Mouse (Mus musculus) heart, embryonic 13.5 days (tissue): ENCODE results near the gene Scube3. TPM values are rescaled to one million over a fixed set of nuclear protein-coding genes. Genes with fewer than 3 reads are reported as not detected.

Experiments
- ATAC-seq: fragments of 200-750 bp; cut with Nextera tagmentation; 2 replicates; pipeline ENCODE4 v1.8.0; 2017; ENCODE audit warnings: moderate TSS enrichment; ENCODE audit not compliant: insufficient number of reproducible peaks, low FRiP score, low TSS enrichment; ENCODE audit errors: extremely low read depth
- H3K27ac ChIP-seq: fragments of 300-500 bp; sonication (generic); replicated peaks from 2 replicates; pipeline ENCODE4 v1.5.1; 2015; ENCODE audit warnings: moderate library complexity, mild to moderate bottlenecking, inconsistent platforms
- H3K27me3 ChIP-seq: fragments of 300-500 bp; sonication (generic); replicated peaks from 2 replicates; pipeline ENCODE4 v1.6.1; 2015; ENCODE audit warnings: mild to moderate bottlenecking, inconsistent platforms
- H3K36me3 ChIP-seq: fragments of 300-500 bp; sonication (generic); 2 replicates; pipeline ENCODE4 v1.6.1; 2015; ENCODE audit warnings: mild to moderate bottlenecking, inconsistent platforms
- H3K4me1 ChIP-seq: fragments of 300-500 bp; sonication (generic); 2 replicates; pipeline ENCODE4 v1.6.1; 2015; ENCODE audit warnings: inconsistent platforms
- H3K4me2 ChIP-seq: fragments of 300-500 bp; sonication (generic); 2 replicates; pipeline ENCODE4 v1.6.1; 2015; ENCODE audit warnings: inconsistent platforms, mild to moderate bottlenecking, moderate library complexity
- H3K4me3 ChIP-seq: fragments of 300-500 bp; sonication (generic); 2 replicates; pipeline ENCODE4 v1.5.1; 2015; ENCODE audit warnings: moderate library complexity, mild to moderate bottlenecking, inconsistent platforms
- H3K9ac ChIP-seq: fragments of 300-500 bp; sonication (generic); 2 replicates; pipeline ENCODE4 v1.6.1; 2015; ENCODE audit warnings: inconsistent platforms, mild to moderate bottlenecking, moderate library complexity
- H3K9me3 ChIP-seq: fragments of 300-500 bp; sonication (generic); 2 replicates; pipeline ENCODE4 v1.6.1; 2016; ENCODE audit warnings: inconsistent platforms
- WGBS: fragments of 180-500 bp; shearing (Covaris S2); methylation state at CpG from one replicate; pipeline ENCODE4 v1.1.7; 2015; ENCODE audit warnings: mixed read lengths; 5-methylcytosine and 5-hydroxymethylcytosine counted together
- polyA plus RNA-seq: library from polyadenylated mRNA; unstranded; fragments of >200 nt; fragmentation: Nextera tagmentation; extraction: Ambion mirVana; gene quantifications from 2 replicates; pipeline ENCODE4 v1.2.1, GENCODE M21; 2015

Scube3 gene
- polyA plus RNA-seq, 1 experiment from 2014 or later: 1.1 TPM

GRCm38 (mm10) chr17:28133193-28133592 is 8.7 kb upstream of the Scube3 start:
- H3K9ac ChIP-seq: 0 out of 2 replicates have a peak overlapping the region, but pooled peaks have one; percentile 19
- no peaks in the 10 kb centered on the region for H3K9me3 ChIP-seq
- H3K36me3 ChIP-seq: no peaks in the 10 kb centered on the region
- H3K4me2 ChIP-seq: peak overlapping the region; percentile 41
- ATAC-seq: no peak
- peaks cover 11% of the 10 kb centered on the region for H3K4me1 ChIP-seq
- H3K27ac ChIP-seq: no peak overlapping the region
- H3K27me3 ChIP-seq: peaks cover 27% of the 10 kb centered on the region
- no peak overlapping the region for H3K4me3 ChIP-seq
- 7% methylated on average over 14 of the region's 14 CpGs for WGBS

- 69% methylated on average over 3 of the region's 3 CpGs for WGBS
- H3K4me2 ChIP-seq: no peak overlapping the region
These were observed 6.4 kb upstream of the Scube3 start for GRCm38 (mm10) chr17:28135496-28135895.

DNA sequence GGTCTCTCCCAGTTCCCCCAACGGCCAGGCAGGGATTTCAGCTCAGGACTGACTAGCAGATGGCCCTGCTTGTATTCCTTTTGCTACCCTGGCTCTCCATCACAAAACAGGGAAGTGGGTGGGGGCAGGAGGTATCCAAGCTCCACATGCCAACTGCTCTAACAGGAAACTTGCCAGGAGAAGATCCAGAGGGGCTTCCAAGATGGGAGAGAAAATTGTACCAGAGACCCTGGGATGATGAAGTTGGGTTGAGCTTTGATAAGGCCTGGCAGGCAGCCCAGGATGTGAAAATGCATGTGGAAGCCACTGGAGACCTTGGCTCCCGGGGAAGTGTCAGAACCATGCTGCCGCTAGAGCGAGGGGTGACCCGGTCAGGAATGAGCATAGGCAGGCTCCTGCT is 5.7 kb upstream of the Scube3 start:
- Histone ChIP-seq H3K9ac (0 out of 2 replicates have a peak overlapping the region, but pooled peaks have one; percentile 40), H3K36me3 (no peaks in the 10 kb centered on the region), H3K4me3 (no peak overlapping the region), H3K27ac (peak overlapping the region; percentile 9; the same call in 1 of the 2 replicates), H3K4me2 (no peak overlapping the region), H3K27me3 (peaks cover 58% of the 10 kb centered on the region), H3K4me1 (peaks cover 19% of the 10 kb centered on the region), H3K9me3 (no peaks in the 10 kb centered on the region)
- 8% methylated on average over 5 of the region's 5 CpGs for WGBS
- ATAC-seq: no peak

More at GRCm38 (mm10) chr17:28135496-28135895, 6.4 kb upstream of the Scube3 start:
- Histone ChIP-seq H3K9me3 (no peaks in the 10 kb centered on the region), H3K9ac (no peak overlapping the region), H3K36me3 (no peaks in the 10 kb centered on the region), H3K4me1 (peaks cover 12% of the 10 kb centered on the region), H3K27me3 (peaks cover 50% of the 10 kb centered on the region), H3K27ac (no peak overlapping the region), H3K4me3 (no peak overlapping the region)
- no peak for ATAC-seq

DNA sequence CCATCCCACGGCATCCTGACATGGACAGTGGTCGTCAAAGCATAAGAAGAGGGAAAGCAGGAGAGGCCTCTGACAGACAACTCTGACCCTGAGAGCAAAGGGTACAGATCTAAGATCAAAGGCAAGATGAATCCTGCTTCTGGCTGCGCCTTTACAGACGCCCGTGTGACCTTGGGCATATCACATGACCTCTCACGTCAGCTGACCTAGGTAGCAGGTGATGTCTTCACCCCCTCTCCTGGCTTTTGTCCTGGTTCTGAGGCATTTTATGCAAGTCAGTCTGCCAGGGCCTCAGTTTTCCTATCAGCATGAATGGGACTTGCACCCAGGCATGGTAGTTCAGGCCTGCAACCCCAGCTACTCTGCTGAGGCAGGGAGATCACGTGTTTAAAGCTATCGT is 3.9 kb upstream of the Scube3 start:
- Histone ChIP-seq H3K36me3 (no peaks in the 10 kb centered on the region), H3K9me3 (no peaks in the 10 kb centered on the region), H3K4me2 (no peak overlapping the region), H3K27me3 (peaks cover 70% of the 10 kb centered on the region), H3K4me3 (no peak overlapping the region), H3K27ac (no peak overlapping the region), H3K9ac (no peak overlapping the region), H3K4me1 (peaks cover 35% of the 10 kb centered on the region)
- WGBS: 82% methylated on average over 8 of the region's 8 CpGs
- no peak for ATAC-seq

GRCm38 (mm10) chr17:28138685-28139084 is 3.3 kb upstream of the Scube3 start:
- Histone ChIP-seq H3K27ac (no peak overlapping the region), H3K9me3 (no peaks in the 10 kb centered on the region), H3K4me3 (no peak overlapping the region), H3K9ac (no peak overlapping the region), H3K4me1 (peaks cover 42% of the 10 kb centered on the region), H3K27me3 (peaks cover 72% of the 10 kb centered on the region), H3K4me2 (no peak overlapping the region), H3K36me3 (no peaks in the 10 kb centered on the region)
- no peak for ATAC-seq
- WGBS: 44% methylated on average over 9 of the region's 9 CpGs

GRCm38 (mm10) chr17:28140431-28141204 is 1.3 kb upstream of the Scube3 start:
- no peak overlapping the region for H3K4me3 ChIP-seq
- WGBS: 23% methylated on average over 13 of the region's 13 CpGs
- H3K27ac ChIP-seq: no peak overlapping the region
- no peaks in the 10 kb centered on the region for H3K9me3 ChIP-seq
- H3K36me3 ChIP-seq: no peaks in the 10 kb centered on the region
- no peak for ATAC-seq
- peak overlapping the region; percentile 98; the same call in 1 of the 2 replicates for H3K4me2 ChIP-seq
- H3K9ac ChIP-seq: no peak overlapping the region
- peaks cover 82% of the 10 kb centered on the region for H3K27me3 ChIP-seq
- H3K4me1 ChIP-seq: peaks cover 52% of the 10 kb centered on the region

DNA sequence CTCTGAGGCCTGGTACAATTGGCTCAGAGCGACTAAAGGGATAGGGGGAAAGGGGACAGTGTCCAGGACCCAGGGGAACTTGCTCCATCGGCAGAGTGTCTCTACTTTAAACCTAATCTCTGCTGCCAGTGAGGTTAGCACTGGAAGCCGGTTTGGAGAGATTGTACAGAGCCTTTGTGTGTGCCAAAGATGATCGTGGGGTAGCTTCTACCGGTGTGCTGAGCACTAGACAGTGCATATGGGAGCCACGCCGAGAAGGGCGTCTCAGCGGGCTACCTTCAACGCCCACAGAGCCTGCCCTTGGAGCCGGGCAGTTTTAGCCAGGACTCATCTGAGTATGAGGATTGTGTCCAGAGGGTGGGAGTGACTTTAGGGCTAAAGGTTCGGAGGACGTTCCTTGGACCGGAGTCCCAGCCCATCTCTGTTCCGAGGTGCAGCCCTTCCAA is 713 bp upstream of the Scube3 start:
- Histone ChIP-seq H3K4me1 (peaks cover 49% of the 10 kb centered on the region), H3K27ac (no peak overlapping the region), H3K4me2 (peak overlapping the region; percentile 98), H3K27me3 (peaks cover 88% of the 10 kb centered on the region), H3K36me3 (no peaks in the 10 kb centered on the region), H3K9ac (peak overlapping the region; percentile 82; the same call in 1 of the 2 replicates), H3K9me3 (no peaks in the 10 kb centered on the region), H3K4me3 (peak overlapping the region; percentile 70)
- ATAC-seq: no peak
- WGBS: 2% methylated on average over 15 of the region's 15 CpGs

DNA sequence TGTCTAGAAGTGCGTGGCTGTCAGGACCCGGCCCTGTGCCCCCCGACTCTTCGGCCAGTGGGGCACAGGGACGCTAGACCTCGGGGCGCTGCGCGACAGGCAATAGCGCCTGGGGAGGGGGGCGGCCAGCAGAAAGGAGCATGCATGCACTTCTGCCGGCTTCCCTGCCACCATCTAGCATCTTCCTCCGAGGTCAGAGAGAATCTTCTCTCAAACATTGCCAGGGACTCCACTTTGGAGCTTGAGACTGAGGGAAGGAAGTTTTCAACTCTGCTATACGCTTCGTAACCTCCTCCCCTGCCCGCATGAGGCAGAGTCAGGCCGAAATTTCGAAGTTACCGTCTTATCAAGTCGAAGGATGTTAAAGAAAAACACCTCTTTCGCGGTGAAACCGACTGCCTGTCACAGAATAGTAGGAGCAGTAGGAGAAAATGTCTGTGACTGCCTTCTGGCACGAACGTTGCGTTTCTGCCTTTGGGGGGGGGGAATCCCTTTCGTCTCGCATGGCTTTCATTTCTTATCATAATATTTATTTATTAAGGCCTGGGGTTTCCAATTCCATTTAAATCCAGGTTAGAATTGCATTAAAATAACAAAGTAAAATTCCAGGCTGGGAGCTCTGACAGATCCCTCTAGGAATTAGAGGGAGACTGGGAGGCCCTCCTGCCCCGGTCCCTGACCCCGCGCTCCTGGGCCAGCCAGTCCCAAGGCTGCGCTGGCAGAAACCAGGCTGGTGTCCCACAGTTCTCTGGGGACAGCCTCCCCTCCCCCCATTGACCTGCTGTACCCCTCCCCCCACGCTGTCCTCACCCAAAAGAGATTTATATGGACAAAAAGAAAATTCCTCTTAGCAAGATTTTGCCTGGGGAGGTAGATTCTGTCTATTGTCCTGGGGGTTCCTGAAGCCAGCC is 1.0 kb downstream of the Scube3 start:
- WGBS: 2% methylated on average over 33 of the region's 33 CpGs
- no peak for ATAC-seq
- Histone ChIP-seq H3K27me3 (peaks cover 96% of the 10 kb centered on the region), H3K9me3 (no peaks in the 10 kb centered on the region), H3K36me3 (no peaks in the 10 kb centered on the region), H3K9ac (peak overlapping the region; percentile 82), H3K4me2 (peak overlapping the region; percentile 98), H3K4me3 (peak overlapping the region; percentile 70), H3K4me1 (peaks cover 50% of the 10 kb centered on the region), H3K27ac (no peak overlapping the region)

- H3K4me3 ChIP-seq: peak overlapping the region; percentile 27
- peaks cover 96% of the 10 kb centered on the region for H3K27me3 ChIP-seq
- WGBS: 4% methylated on average over 9 of the region's 9 CpGs
- H3K4me2 ChIP-seq: peak overlapping the region; percentile 98
- peak overlapping the region; percentile 33; the same call in 1 of the 2 replicates for H3K9ac ChIP-seq
- no peaks in the 10 kb centered on the region for H3K36me3 ChIP-seq
- H3K4me1 ChIP-seq: peaks cover 50% of the 10 kb centered on the region
- H3K27ac ChIP-seq: no peak overlapping the region
- no peak for ATAC-seq
- H3K9me3 ChIP-seq: no peaks in the 10 kb centered on the region
These were observed 1.8 kb downstream of the Scube3 start for GRCm38 (mm10) chr17:28143751-28144150.

GRCm38 (mm10) chr17:28144241-28144640 is 2.3 kb downstream of the Scube3 start:
- 14% methylated on average over 6 of the region's 6 CpGs for WGBS
- peak overlapping the region; percentile 27 for H3K4me3 ChIP-seq
- no peak overlapping the region for H3K27ac ChIP-seq
- no peaks in the 10 kb centered on the region for H3K9me3 ChIP-seq
- H3K9ac ChIP-seq: peak overlapping the region; percentile 33; the same call in 1 of the 2 replicates
- peak overlapping the region; percentile 98 for H3K4me2 ChIP-seq
- no peak for ATAC-seq
- peaks cover 52% of the 10 kb centered on the region for H3K4me1 ChIP-seq
- H3K36me3 ChIP-seq: no peaks in the 10 kb centered on the region
- H3K27me3 ChIP-seq: peaks cover 96% of the 10 kb centered on the region

- Histone ChIP-seq H3K9me3 (no peaks in the 10 kb centered on the region), H3K27me3 (peaks cover 82% of the 10 kb centered on the region), H3K27ac (no peak overlapping the region), H3K4me2 (no peak overlapping the region), H3K9ac (no peak overlapping the region), H3K4me3 (no peak overlapping the region), H3K36me3 (no peaks in the 10 kb centered on the region), H3K4me1 (peaks cover 34% of the 10 kb centered on the region)
- ATAC-seq: no peak
- 67% methylated on average over 3 of the region's 3 CpGs for WGBS
These were observed 6.3 kb downstream of the Scube3 start for GRCm38 (mm10) chr17:28148288-28148687.
